Mouse (Mus musculus) retina, embryonic 14.5 days (tissue): ENCODE data around the gene Oprd1.

Source experiments
- DNase-seq: peaks from one replicate; pipeline ENCODE4 v3.0.0-alpha.2; 2015; ENCODE audit warnings: low spot score

Gene Oprd1

GRCm38 (mm10) chr4:132079555-132080275 lies 64.6 kb downstream of the Oprd1 start:
- peak; percentile 88 for DNase-seq

DNA sequence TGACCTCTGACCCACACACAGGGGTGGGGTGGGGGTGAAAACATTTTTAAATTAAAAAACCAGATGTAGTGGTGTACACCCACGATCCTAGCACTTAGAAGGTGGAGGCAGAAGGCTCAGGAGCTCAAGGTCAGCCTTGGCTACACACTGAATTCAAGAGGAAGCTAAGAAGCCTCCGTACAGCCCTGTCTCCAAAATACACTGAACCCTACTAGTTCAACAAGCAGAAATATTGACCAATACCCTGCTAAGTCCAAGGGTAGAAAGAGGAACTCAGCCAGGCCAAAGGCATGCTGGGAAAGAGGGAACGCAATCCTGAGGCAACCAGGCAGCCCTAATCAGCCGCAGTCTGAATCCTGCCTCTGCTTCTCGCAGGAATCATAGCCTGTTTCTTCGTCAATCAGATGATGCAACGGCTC lies 66.0 kb downstream of the Oprd1 start:
- no peak for DNase-seq

DNA sequence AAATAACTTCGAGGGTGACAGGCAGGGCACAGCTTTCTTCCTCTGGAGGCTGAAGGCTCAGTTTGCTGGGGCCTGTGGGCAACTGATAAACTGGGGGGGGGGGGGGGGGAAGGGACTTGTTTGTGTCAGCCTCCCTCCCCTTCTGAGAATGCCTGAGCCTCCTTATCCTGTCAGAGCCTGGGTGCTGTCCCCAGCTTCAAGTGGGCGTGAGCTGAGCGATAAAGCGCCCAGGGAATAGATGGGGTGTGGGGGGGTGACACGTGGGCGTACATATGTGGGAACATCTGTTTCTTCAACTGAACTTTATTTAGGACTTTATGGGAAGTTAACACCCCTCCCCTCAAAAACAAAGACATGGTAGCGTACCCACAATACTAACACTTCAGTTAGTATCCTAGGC lies 66.8 kb downstream of the Oprd1 start:
- no peak for DNase-seq

- DNase-seq, result peak; percentile 69
Measured at GRCm38 (mm10) chr4:132076480-132077405, 67.5 kb downstream of the Oprd1 start.

DNA sequence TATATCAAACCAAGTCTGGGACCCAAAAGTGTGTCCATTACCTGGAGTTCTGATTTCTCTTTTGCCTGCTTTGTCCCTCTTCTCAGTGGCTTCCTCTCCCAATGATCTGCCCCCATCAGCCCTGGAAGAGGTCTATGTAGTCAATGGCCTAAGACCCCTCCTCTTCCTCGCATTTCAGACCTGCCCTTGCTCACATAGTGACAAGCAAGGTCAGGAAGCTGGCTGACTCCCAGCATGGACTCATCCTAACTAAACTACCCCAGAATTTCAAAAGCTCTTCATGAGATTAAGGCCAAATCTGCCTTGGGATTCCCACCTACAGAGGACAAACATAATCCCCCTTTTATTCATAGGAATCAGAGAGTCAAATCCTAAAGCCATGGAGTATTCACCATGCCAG lies 68.5 kb downstream of the Oprd1 start:
- DNase-seq, result no peak

GRCm38 (mm10) chr4:132074933-132075769 lies 69.1 kb downstream of the Oprd1 start, which contains the start of gene Epb41:
TSS of gene Epb41 (minus strand) at chr4:132075321.
- peak; percentile 93 for DNase-seq

DNA sequence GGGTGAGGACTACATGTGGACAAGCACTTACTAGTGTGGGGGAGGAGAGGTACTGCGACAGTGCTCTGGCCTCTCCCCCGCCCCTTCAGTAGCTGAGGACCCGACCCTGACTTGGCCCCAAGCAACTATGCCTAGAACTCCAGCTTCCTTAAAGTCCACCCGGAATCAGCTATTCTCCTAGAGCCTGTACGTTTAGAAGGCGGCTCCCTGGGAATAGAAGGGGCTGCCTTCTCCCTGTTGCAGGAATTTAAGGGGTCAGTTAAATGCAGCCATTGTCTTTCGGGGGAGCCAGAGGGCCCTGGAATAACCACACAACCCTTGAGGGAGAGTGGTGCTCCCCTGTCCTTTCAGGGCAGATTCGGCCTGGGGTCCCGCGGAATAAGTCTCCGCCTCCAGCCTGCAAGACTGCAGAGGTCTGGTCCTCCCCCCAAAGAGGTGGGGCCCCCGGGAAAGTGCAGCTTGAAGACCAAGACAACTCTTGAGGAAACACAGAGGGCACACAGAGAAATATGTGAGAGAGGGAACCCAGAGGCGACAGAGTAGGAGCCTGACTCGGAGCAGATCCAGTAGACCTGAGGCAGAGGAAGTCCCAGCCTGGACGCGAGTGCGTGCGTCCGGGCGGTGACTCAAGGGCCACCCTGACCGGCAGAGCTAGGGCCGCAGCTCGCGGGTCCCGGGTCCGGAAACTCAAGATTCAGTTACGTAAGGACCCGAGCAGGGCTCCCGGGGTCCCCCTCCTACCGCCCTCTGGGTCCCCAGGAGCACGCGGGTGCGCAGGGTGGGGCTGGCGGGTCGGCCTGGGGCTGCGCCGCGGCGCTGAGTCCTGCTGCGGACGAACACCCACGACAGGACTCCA lies 70.0 kb downstream of the Oprd1 start, which contains the start of gene Gm10300:
Gm10300 (plus strand) TSS at position 621 of the 856 bp plus-strand sequence.
- no peak for DNase-seq

DNA sequence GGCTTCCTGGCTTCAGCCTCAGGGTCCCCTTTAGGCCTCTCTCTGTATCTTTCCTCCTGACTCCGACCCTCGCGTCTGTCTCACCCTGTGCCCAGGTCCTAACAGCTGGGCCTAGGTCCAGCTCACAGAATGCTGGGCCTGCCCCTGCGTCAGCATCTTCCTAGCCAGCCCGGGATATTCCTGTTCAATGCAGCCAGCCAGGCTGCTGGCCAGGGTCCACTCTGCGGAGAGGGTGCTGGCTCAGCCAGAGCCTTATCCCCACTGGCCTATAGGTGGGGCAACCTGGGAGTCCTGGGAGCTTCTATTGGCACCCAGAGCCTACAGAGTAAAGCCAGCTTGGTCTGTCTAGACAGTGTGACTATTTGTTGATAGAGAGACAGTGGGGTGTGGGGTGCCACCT lies 71.3 kb downstream of the Oprd1 start:
- DNase-seq, result no peak

- DNase-seq, result no peak
Measured at GRCm38 (mm10) chr4:132072156-132072555, 72.1 kb downstream of the Oprd1 start.

DNA sequence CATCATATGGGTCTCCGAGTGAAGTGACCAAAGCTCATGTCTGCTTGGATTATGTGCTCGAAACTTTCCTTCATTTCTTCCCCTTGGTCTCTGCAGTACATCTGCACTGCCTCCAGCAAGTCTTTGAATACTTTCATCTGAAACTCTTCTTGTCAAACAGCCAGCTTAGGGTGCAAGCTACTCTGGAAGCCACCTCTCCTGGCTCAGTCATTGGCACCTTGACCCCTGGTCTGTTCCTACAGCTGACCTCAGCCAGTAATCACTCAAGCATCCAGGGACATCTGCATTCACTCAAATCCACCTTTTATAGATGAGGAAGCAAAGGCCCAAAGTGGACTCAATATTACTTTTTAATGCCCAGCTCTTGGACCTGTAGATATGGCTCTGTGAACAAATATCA lies 72.6 kb downstream of the Oprd1 start:
- no peak for DNase-seq

DNA sequence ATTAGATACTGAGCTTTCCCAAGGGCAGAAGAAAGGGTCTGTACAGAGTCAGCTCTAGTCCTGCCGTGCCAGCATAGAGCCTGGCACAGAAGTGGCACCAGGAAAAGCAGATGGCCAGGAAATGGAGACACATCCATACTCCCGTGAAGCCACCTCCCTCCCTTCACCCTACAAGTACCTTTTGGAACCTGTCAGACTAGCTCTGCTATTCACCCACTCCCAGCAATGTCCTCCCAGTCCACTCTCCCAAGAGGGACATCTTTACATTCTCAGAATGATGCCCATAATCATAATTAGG lies 76.4 kb downstream of the Oprd1 start:
- no peak for DNase-seq

- no peak for DNase-seq
Measured at GRCm38 (mm10) chr4:132067112-132067937, 77.0 kb downstream of the Oprd1 start.

DNA sequence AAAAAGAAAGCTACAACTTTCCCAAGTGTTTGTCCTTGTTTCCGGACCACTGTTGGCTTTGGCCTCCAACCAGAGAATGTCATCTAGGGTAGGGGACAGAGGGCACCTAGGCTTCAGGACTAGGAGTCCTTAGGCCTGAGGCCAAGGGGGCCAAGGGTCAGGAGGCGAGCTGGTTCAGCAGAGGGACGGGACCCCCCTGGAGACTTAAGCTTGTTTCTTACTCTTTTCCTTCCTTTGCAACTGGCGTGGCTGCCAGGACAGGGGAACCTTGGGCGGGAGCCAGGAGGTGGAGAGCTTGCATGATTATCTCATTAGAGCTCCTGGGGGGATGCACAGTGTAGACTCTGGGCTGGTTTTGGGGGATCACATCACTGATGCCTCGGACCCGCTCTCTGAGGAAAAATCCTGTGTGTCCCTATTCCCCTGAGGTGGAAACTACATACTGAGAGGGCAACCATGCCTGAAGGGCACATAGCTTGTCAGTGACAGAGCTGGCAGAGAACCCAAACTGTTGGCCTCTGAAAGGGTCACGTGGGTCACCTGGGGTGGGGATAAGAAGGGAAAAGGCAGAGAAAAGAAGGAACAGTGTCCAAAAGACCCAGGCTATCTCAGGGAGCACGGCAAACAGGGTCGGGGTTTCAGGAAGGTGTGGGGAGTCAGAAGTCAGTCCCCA lies 78.0 kb downstream of the Oprd1 start:
- DNase-seq, result no peak

DNA sequence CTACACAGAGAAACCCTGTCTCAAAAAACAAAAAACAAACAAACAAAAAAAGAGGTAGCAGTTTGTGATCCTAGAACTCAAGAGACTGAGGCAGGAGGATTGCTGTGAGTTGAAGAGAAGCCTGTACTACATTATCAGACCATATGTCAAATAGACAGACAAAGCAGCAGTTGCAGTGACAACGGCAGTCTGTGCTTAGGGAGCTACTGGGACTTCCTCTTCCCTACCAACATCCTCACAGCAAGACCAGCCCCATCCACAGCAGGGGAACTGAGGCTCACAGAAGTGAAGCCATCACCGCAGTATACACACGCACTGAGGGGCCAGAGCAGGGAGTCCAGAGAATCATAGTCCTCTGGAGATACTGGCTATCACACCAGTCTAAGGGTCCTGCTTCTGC lies 78.7 kb downstream of the Oprd1 start:
- no peak for DNase-seq

DNA sequence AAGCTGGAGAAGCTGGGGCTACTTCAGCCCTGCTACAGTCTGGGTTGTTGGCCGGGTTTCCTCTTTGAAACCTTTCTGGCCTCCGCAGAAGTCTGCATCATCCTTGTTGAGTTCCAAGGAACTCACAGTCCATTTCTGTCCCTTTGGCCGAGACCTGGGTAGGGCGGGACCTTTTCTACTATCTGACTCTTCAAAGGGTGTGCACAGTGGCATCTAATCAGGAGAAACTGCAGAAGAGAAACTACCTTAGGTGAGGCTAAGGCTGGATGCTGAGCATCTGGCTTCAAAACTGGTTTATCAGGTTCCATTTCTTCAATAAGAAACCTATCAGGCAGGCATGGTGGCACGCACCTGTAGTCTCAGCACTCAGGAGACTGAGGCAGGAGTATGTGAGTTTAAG lies 79.7 kb downstream of the Oprd1 start:
- DNase-seq, result no peak

- DNase-seq, result no peak
Measured at GRCm38 (mm10) chr4:132062934-132063884, 81.1 kb downstream of the Oprd1 start.

DNA sequence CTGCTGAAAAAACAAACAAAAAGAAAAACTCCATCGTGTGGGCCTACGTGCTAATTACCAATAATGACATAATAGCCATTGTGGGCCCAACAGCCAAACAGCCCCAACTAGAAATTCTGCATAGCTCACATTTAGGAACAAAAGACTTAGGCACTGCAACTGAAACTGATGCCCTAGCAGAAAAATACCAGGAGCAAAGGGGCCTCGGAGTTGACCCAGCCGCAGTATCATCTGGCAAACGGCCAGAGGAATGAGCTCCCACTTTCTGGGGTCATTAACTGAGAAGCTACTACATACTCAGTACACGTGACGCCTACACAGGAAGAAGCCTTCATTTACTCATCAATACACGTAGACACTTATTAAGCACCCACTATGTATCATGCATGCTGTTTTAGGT lies 82.0 kb downstream of the Oprd1 start:
- no peak for DNase-seq
